Mouse (Mus musculus) spleen, adult 2 months (tissue): Measurements from ENCODE around the gene Map4k1. TPM values are rescaled to one million over a fixed set of nuclear protein-coding genes. Genes with fewer than 3 reads are reported as not detected.

Source experiments
- DNase-seq, 2 experiments: peaks; one replicate each; pipeline versions ENCODE4 v3.0.0 to v3.0.0-alpha.2; 2012 to 2021; ENCODE audit warnings: low spot score in 2 of 2, low read depth in 1 of 2
- H3K27ac ChIP-seq: fragments of 200-500 bp; 2 replicates; pipeline ENCODE4 v1.5.1; 2012; ENCODE audit warnings: low read length, inconsistent platforms; ENCODE audit not compliant: insufficient read depth
- H3K27me3 ChIP-seq: fragments of 200-500 bp; 2 replicates; pipeline ENCODE4 v1.6.1; 2012; ENCODE audit warnings: mild to moderate bottlenecking, moderate library complexity, low read length, inconsistent platforms; ENCODE audit not compliant: control insufficient read depth, insufficient read depth
- H3K36me3 ChIP-seq: fragments of 200-500 bp; 2 replicates; pipeline ENCODE4 v1.6.1; 2012; ENCODE audit warnings: mild to moderate bottlenecking, low read length, inconsistent platforms; ENCODE audit not compliant: control insufficient read depth, insufficient read depth
- H3K4me1 ChIP-seq: fragments of 200-500 bp; 2 replicates; pipeline ENCODE4 v1.6.1; 2011; ENCODE audit warnings: inconsistent platforms; ENCODE audit not compliant: control insufficient read depth, insufficient read depth, insufficient read length
- H3K4me3 ChIP-seq: fragments of 200-500 bp; 2 replicates; pipeline ENCODE4 v1.5.1; 2011; ENCODE audit warnings: mild to moderate bottlenecking, inconsistent platforms; ENCODE audit not compliant: insufficient read depth, insufficient read length; ENCODE audit errors: extremely low read depth
- CTCF ChIP-seq: fragments of 200-500 bp; IDR thresholded peaks from 2 replicates; pipeline ENCODE4 v1.5.1; 2011; ENCODE audit warnings: mild to moderate bottlenecking, inconsistent platforms; ENCODE audit not compliant: insufficient read depth, insufficient read length, insufficient replicate concordance; ENCODE audit errors: extremely low read depth
- POLR2A ChIP-seq: fragments of 200-500 bp; IDR thresholded peaks from 2 replicates; pipeline ENCODE4 v1.6.1; 2011; ENCODE audit warnings: low read depth, low read length, inconsistent platforms
- WGBS: fragments of 180-500 bp; shearing (Covaris S2); methylation state at CpG from one replicate; pipeline ENCODE4 v1.1.7; 2018; 5-methylcytosine and 5-hydroxymethylcytosine counted together
- polyA plus RNA-seq: library from polyadenylated mRNA; depleted of rRNA; stranded (reverse); fragments of >200 nt; gene quantifications from 2 replicates; pipeline ENCODE4 v1.2.3, GENCODE M21; 2012

Gene Map4k1
- polyA plus RNA-seq, 1 experiment = 174 TPM

DNA sequence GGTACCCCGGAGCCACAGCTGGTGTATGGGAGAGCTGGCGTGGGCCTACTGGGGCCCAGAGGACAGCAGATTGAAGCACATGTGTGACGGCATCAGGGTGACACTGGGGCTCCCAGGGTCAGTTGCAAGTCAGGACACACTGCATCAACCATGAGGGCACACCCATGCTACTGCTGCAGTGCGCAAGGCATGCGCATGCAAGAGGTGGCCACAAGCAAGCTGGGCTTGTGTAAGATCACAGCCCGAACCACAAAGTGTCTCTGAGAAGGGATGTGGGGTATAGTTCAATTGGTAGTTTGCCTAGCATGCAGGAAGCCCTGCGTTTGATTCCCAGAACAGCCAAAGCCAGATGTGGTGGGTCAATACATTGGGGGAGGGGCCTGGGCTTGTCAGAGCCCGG lies 41.7 kb downstream of the Map4k1 start:
- Histone ChIP-seq H3K27me3 (peaks cover 7% of the 10 kb centered on the region), H3K4me3 (no peak overlapping the region), H3K27ac (no peak overlapping the region), H3K4me1 (peaks cover 13% of the 10 kb centered on the region), H3K36me3 (no peaks in the 10 kb centered on the region)
- TF ChIP-seq POLR2A = no peak
- TF ChIP-seq CTCF = no peak
- 78% methylated on average over 8 of the region's 8 CpGs for WGBS
- DNase-seq = no peak

DNA sequence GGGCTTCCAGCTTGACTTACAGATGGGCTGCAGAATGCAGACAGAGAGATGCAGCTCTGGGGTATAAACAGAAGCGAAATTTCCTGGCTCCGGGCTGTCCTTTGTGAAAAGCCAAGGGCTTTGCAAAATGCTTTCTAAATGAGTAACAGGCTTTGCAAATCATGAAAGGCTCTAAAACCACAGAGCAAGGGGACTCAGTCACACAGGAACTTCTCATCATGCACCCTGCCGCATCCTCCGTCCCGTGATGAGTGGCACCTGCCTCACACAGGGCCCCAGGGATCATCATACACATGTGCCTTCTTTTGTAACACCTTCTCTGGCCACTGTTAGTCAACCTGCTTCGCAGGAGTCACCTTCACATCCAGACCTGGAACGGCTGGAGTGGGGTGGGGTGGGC lies 43.7 kb downstream of the Map4k1 start:
- H3K36me3 ChIP-seq = no peaks in the 10 kb centered on the region
- peak in 1 of 2 experiments; percentile 60 for DNase-seq
- no peak overlapping the region for H3K27ac ChIP-seq
- no peak for TF ChIP-seq CTCF
- TF ChIP-seq POLR2A = no peak
- no peaks in the 10 kb centered on the region for H3K27me3 ChIP-seq
- H3K4me3 ChIP-seq = no peak overlapping the region
- peaks cover 6% of the 10 kb centered on the region; the same call in 1 of the 2 replicates for H3K4me1 ChIP-seq
- WGBS = 45% methylated on average over 7 of the region's 7 CpGs

DNA sequence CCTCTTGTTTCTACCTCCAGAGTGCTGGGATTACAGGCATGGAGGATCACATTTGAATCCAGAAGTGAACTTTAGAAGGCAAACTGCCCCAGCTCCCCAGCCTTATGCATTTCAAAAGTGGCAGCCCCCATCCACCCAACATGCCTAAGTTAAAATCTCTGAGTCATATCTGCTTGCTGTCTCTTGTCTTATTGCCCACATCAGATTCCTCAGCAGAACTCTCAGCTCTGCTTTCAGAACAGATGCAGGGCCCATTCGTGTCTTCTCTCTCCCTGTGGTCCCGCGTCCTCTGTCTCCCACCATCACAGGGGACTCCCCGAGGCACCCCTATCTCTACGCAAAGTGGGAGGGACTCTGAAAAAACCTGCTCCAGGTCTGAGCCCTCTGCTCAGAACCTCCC lies 44.3 kb downstream of the Map4k1 start:
- WGBS = 79% methylated on average over 5 of the region's 5 CpGs
- Histone ChIP-seq H3K36me3 (no peaks in the 10 kb centered on the region), H3K27me3 (no peaks in the 10 kb centered on the region), H3K27ac (no peak overlapping the region), H3K4me1 (peaks cover 6% of the 10 kb centered on the region; the same call in 1 of the 2 replicates), H3K4me3 (no peak overlapping the region)
- no peak for TF ChIP-seq POLR2A
- no peak for TF ChIP-seq CTCF
- no peak for DNase-seq

DNA sequence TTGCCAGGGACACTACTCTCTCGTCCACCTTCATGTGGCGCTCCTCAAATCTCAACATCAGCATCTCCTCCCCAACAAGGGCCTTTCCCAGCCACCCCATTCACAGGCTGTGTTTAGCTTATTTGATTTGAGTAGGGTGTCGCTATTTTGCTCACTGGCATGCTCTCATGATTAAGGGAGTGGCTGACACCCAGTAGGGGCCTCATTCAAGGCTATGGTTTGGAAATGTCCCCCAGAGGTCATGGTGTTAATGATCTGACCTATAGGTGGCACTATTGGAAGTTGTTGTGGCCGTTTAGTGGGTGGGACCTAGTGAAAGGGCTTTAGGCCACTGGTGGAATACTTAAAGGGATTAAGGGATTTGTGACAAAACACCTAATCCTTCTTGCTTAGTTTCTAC lies 45.0 kb downstream of the Map4k1 start:
- TF ChIP-seq POLR2A = no peak
- TF ChIP-seq CTCF = no peak
- no peak overlapping the region for H3K4me3 ChIP-seq
- peaks cover 6% of the 10 kb centered on the region; the same call in 1 of the 2 replicates for H3K4me1 ChIP-seq
- H3K27me3 ChIP-seq = no peaks in the 10 kb centered on the region
- H3K27ac ChIP-seq = no peak overlapping the region
- H3K36me3 ChIP-seq = no peaks in the 10 kb centered on the region
- DNase-seq = no peak
- 83% methylated on average over 4 of the region's 4 CpGs for WGBS

DNA sequence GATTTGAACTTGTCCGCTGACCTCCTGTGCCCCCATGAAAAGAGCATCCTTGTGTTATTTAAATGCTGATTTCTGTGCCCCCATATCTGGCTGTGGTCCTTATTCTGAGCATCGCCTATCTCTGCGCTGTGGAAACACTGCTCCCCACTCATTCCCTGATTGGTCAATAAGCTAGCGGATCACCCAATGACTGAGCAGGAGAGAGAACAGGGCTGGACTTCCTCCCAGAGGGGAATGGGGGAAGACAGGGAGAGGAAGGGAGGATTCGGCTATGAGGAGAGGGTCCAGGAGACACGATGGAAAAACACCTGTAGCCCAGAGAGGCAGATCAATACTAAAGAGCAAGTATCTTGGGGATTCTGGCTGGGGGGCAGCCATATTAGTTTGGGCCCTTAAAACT lies 46.9 kb downstream of the Map4k1 start:
- DNase-seq = no peak
- TF ChIP-seq POLR2A (no peak), CTCF (no peak)
- Histone ChIP-seq H3K36me3 (no peaks in the 10 kb centered on the region), H3K27ac (no peak overlapping the region), H3K4me3 (no peak overlapping the region), H3K4me1 (peaks cover 6% of the 10 kb centered on the region; the same call in 1 of the 2 replicates), H3K27me3 (no peaks in the 10 kb centered on the region)
- WGBS = 90% methylated on average over 6 of the region's 6 CpGs

DNA sequence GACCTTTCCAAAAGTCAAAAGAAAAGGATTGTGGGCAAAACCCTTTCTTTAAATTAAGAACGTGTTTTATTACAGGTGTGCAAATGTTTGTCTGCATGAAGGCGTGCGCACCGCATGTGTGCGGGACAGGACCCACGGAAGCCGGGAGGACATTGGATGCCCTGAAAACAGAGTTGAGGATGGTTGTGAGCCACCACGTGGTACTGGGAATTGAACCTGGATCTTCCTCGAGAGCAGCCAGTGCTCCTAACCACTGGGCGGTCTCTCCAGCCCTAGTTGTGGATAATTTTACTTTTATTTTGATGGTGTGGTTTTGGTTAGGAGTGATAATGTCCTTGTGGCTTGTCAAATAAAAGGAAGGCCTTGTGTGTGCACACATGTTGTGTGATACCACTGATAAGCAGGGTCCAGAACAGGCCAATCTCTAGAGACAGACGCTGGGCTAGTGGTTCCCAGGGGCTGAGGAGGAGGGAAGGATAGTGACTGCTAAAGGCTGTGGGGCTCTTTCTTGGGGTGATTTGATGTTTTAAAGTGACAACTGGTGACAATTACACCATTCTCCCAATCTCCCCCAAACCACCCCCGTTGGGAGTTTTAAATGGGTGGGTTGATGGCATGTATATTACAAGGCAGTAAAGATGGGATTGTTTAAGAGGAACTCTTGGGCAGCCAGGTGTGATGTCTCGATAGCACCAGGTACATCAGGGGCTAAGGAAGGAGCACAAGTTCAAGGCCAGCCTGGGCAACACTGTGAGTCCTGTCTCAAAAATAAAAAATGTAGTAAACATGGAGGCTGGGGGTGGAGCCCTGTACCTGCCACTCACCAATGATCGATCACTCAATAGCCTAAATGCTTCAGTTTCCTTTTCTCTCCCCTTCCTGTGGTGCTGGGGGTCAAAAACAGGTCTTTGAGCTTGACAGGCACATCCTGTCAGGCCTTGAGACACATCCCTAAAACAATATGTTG lies 48.1 kb downstream of the Map4k1 start:
- WGBS = 73% methylated on average over 14 of the region's 14 CpGs
- Histone ChIP-seq H3K27ac (no peak overlapping the region), H3K36me3 (no peaks in the 10 kb centered on the region), H3K4me1 (peaks cover 5% of the 10 kb centered on the region; the same call in 1 of the 2 replicates), H3K4me3 (no peak overlapping the region), H3K27me3 (no peaks in the 10 kb centered on the region)
- TF ChIP-seq POLR2A (no peak), CTCF (no peak)
- DNase-seq = no peak

DNA sequence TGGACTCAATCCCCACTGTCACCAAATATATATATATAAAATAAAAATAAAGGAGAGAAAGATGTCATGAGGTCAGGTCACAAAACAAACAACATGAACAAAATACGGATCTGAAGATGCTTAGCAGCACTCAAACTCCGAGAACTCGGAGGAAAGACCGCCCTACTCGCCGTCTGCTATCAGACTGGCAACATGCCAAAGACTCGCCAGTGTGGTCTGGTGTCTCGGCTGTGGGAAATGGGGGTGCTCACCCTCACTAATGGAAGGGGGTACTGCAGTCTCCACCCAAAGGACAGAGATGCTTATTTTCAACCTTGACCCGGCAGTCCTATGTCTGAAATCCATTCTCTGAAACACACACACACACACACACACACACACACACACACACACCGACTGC lies 49.8 kb downstream of the Map4k1 start:
- no peaks in the 10 kb centered on the region for H3K36me3 ChIP-seq
- H3K4me1 ChIP-seq = no peaks in the 10 kb centered on the region
- 67% methylated on average over 10 of the region's 10 CpGs for WGBS
- no peak overlapping the region for H3K27ac ChIP-seq
- DNase-seq = no peak
- TF ChIP-seq POLR2A (no peak), CTCF (no peak)
- H3K27me3 ChIP-seq = no peaks in the 10 kb centered on the region
- H3K4me3 ChIP-seq = no peak overlapping the region
